Mouse (Mus musculus): Measurements from ENCODE around the gene Rpl36a. TPM values are rescaled to one million over a fixed set of nuclear protein-coding genes. Genes with fewer than 3 reads are reported as not detected.
A peak's percentile ranks its signal among the peaks of the same experiment; 100 is the strongest.

Gene Rpl36a
- total and polyA plus RNA-seq, 2 experiments from 2014 or later: 169 to 311 TPM

GRCm38 (mm10) chrX:134588997-134589396, 3.5 kb downstream of the Rpl36a start:
- 86% methylated on average over 3 of the region's 3 CpGs for WGBS
- Histone ChIP-seq H3K36me3 (ENCODE audit: insufficient read depth, low read length) (no peaks in the 10 kb centered on the region), H3K4me1 (ENCODE audit: insufficient read depth, low read length) (no peaks in the 10 kb centered on the region), H3K4me2 (ENCODE audit: low read depth, low read length, poor library complexity, severe bottlenecking) (no peak overlapping the region), H3K9me3 (ENCODE audit: low read length) (no peaks in the 10 kb centered on the region), H3K27me3 (ENCODE audit: insufficient read depth, low read length) (no peaks in the 10 kb centered on the region), H3K9ac (replicated peaks; ENCODE audit: low read length, poor library complexity, severe bottlenecking) (no peak overlapping the region), H3K4me3 (ENCODE audit: low read depth, low read length) (no peak overlapping the region), H3K27ac (ENCODE audit: low read depth, low read length) (no peak overlapping the region)
- no peak for TF ChIP-seq CTCF (IDR thresholded peaks at IDR 0.05)
- DNase-seq (ENCODE audit: low spot score) (no peak), ATAC-seq (ENCODE audit: low FRiP score) (no peak)

- Histone ChIP-seq H3K9me3 (ENCODE audit: low read length) (no peaks in the 10 kb centered on the region), H3K9ac (replicated peaks; ENCODE audit: low read length, poor library complexity, severe bottlenecking) (no peak overlapping the region), H3K4me1 (ENCODE audit: insufficient read depth, low read length) (no peaks in the 10 kb centered on the region), H3K27ac (ENCODE audit: low read depth, low read length) (no peak overlapping the region), H3K4me2 (ENCODE audit: low read depth, low read length, poor library complexity, severe bottlenecking) (no peak overlapping the region), H3K36me3 (ENCODE audit: insufficient read depth, low read length) (no peaks in the 10 kb centered on the region), H3K27me3 (ENCODE audit: insufficient read depth, low read length) (no peaks in the 10 kb centered on the region), H3K4me3 (ENCODE audit: low read depth, low read length) (no peak overlapping the region)
- DNase-seq (ENCODE audit: low spot score) (no peak), ATAC-seq (ENCODE audit: low FRiP score) (no peak)
- 67% methylated on average over 5 of the region's 5 CpGs for WGBS
- TF ChIP-seq CTCF (IDR thresholded peaks at IDR 0.05): no peak
These were observed 4.4 kb downstream of the Rpl36a start for GRCm38 (mm10) chrX:134589836-134590235.

GRCm38 (mm10) chrX:134599922-134600565, 14.6 kb downstream of the Rpl36a start:
- Histone ChIP-seq H3K4me2 (ENCODE audit: low read depth, low read length, poor library complexity, severe bottlenecking) (peak overlapping the region; percentile 45), H3K27me3 (ENCODE audit: insufficient read depth, low read length) (no peaks in the 10 kb centered on the region), H3K9me3 (ENCODE audit: low read length) (no peaks in the 10 kb centered on the region), H3K27ac (ENCODE audit: low read depth, low read length) (peak overlapping the region; percentile 74), H3K36me3 (ENCODE audit: insufficient read depth, low read length) (no peaks in the 10 kb centered on the region), H3K4me1 (ENCODE audit: insufficient read depth, low read length) (no peaks in the 10 kb centered on the region), H3K9ac (replicated peaks; ENCODE audit: low read length, poor library complexity, severe bottlenecking) (peak overlapping the region; percentile 61), H3K4me3 (ENCODE audit: low read depth, low read length) (peak overlapping the region; percentile 49)
- DNase-seq (ENCODE audit: low spot score) (no peak), ATAC-seq (ENCODE audit: low FRiP score) (no peak)
- no peak for TF ChIP-seq CTCF (IDR thresholded peaks at IDR 0.05)
- WGBS: 28% methylated on average over 10 of the region's 10 CpGs

- Histone ChIP-seq H3K27me3 (ENCODE audit: insufficient read depth, low read length) (no peaks in the 10 kb centered on the region), H3K4me2 (ENCODE audit: low read depth, low read length, poor library complexity, severe bottlenecking) (peak within 1 kb of the TSS; percentile 47), H3K4me1 (ENCODE audit: insufficient read depth, low read length) (no peaks in the 10 kb centered on the region), H3K27ac (ENCODE audit: low read depth, low read length) (peak within 1 kb of the TSS; percentile 88), H3K4me3 (ENCODE audit: low read depth, low read length) (peak within 1 kb of the TSS; percentile 49), H3K36me3 (ENCODE audit: insufficient read depth, low read length) (no peaks in the 10 kb centered on the region), H3K9ac (replicated peaks; ENCODE audit: low read length, poor library complexity, severe bottlenecking) (peak within 1 kb of the TSS; percentile 61), H3K9me3 (ENCODE audit: low read length) (no peaks in the 10 kb centered on the region)
- WGBS: 19% methylated on average over 32 of the region's 33 CpGs
- peak; percentile 98 for ATAC-seq (ENCODE audit: low FRiP score)
- TF ChIP-seq CTCF (IDR thresholded peaks at IDR 0.05): no peak
- peak; percentile 97 for DNase-seq (ENCODE audit: low spot score)
These were observed 15.4 kb downstream of the Rpl36a start, which contains the start of the genes Gla and Hnrnph2 for GRCm38 (mm10) chrX:134600659-134601379. TSS of gene Gla (minus strand) at chrX:134601125. TSS of gene Hnrnph2 (plus strand) at chrX:134601179.

GRCm38 (mm10) chrX:134601380-134602120, 16.1 kb downstream of the Rpl36a start:
- 25% methylated on average over 39 of the region's 43 CpGs for WGBS
- DNase-seq (ENCODE audit: low spot score) (peak; percentile 58), ATAC-seq (ENCODE audit: low FRiP score) (peak; percentile 82)
- peak; percentile 21; the same call in 1 of the 2 replicates for TF ChIP-seq CTCF (IDR thresholded peaks at IDR 0.05)
- Histone ChIP-seq H3K4me2 (ENCODE audit: low read depth, low read length, poor library complexity, severe bottlenecking) (peak overlapping the region; percentile 47), H3K27me3 (ENCODE audit: insufficient read depth, low read length) (no peaks in the 10 kb centered on the region), H3K9me3 (ENCODE audit: low read length) (no peaks in the 10 kb centered on the region), H3K4me1 (ENCODE audit: insufficient read depth, low read length) (no peaks in the 10 kb centered on the region), H3K9ac (replicated peaks; ENCODE audit: low read length, poor library complexity, severe bottlenecking) (peak overlapping the region; percentile 50; the same call in 1 of the 2 replicates), H3K36me3 (ENCODE audit: insufficient read depth, low read length) (no peaks in the 10 kb centered on the region), H3K27ac (ENCODE audit: low read depth, low read length) (peak overlapping the region; percentile 88), H3K4me3 (ENCODE audit: low read depth, low read length) (peak overlapping the region; percentile 49)

Measured in midbrain, postnatal 0 days (tissue).